Mouse (Mus musculus): ENCODE measurements at regions not wholly inside any gene's neighbourhood (a gene's known extent, or its start where the extent isn't known, plus 50 kb on each side); places are given as distances from the start of the nearest gene placed in this dataset.

GRCm38 (mm10) chr12:112322196-112322595 lies 167.1 kb upstream of the A530016L24Rik start:
- ATAC-seq (ENCODE audit: low FRiP score) (no peak), DNase-seq (ENCODE audit: low spot score) (no peak)
- Histone ChIP-seq H3K4me2 (replicated peaks; ENCODE audit: low read depth, low read length) (no peak overlapping the region), H3K9me3 (ENCODE audit: control insufficient read depth, low read length) (no peaks in the 10 kb centered on the region), H3K36me3 (ENCODE audit: control insufficient read depth, insufficient read depth, low read length) (no peaks in the 10 kb centered on the region), H3K9ac (ENCODE audit: low read depth, low read length) (no peak overlapping the region), H3K4me1 (replicated peaks; ENCODE audit: control insufficient read depth, insufficient read depth, low read length) (no peaks in the 10 kb centered on the region), H3K27me3 (ENCODE audit: control insufficient read depth, insufficient read depth, low read length) (no peaks in the 10 kb centered on the region), H3K4me3 (ENCODE audit: low read depth, low read length) (no peak overlapping the region), H3K27ac (ENCODE audit: low read depth, low read length) (no peak overlapping the region)
- 84% methylated on average over 2 of the region's 2 CpGs for WGBS

- H3K36me3 ChIP-seq (ENCODE audit: control insufficient read depth, insufficient read depth, low read length): no peaks in the 10 kb centered on the region
- DNase-seq (ENCODE audit: low spot score): no peak
- H3K4me3 ChIP-seq (ENCODE audit: low read depth, low read length): no peak overlapping the region
- peaks cover 22% of the 10 kb centered on the region for H3K4me1 ChIP-seq (replicated peaks; ENCODE audit: control insufficient read depth, insufficient read depth, low read length)
- no peaks in the 10 kb centered on the region for H3K9me3 ChIP-seq (ENCODE audit: control insufficient read depth, low read length)
- H3K4me2 ChIP-seq (replicated peaks; ENCODE audit: low read depth, low read length): no peak overlapping the region
- H3K9ac ChIP-seq (ENCODE audit: low read depth, low read length): no peak overlapping the region
- H3K27me3 ChIP-seq (ENCODE audit: control insufficient read depth, insufficient read depth, low read length): peaks cover 2% of the 10 kb centered on the region; the same call in 1 of the 2 replicates
- 83% methylated on average over 8 of the region's 8 CpGs for WGBS
- H3K27ac ChIP-seq (ENCODE audit: low read depth, low read length): no peak overlapping the region
- ATAC-seq (ENCODE audit: low FRiP score): no peak
These were observed 161.8 kb upstream of the A530016L24Rik start for GRCm38 (mm10) chr12:112327411-112327810.

- Histone ChIP-seq H3K27ac (ENCODE audit: low read depth, low read length) (peak overlapping the region; percentile 84), H3K36me3 (ENCODE audit: control insufficient read depth, insufficient read depth, low read length) (no peaks in the 10 kb centered on the region), H3K9me3 (ENCODE audit: control insufficient read depth, low read length) (no peaks in the 10 kb centered on the region), H3K4me1 (replicated peaks; ENCODE audit: control insufficient read depth, insufficient read depth, low read length) (peaks cover 29% of the 10 kb centered on the region), H3K9ac (ENCODE audit: low read depth, low read length) (no peak overlapping the region), H3K4me3 (ENCODE audit: low read depth, low read length) (no peak overlapping the region), H3K27me3 (ENCODE audit: control insufficient read depth, insufficient read depth, low read length) (peaks cover 4% of the 10 kb centered on the region; the same call in 1 of the 2 replicates), H3K4me2 (replicated peaks; ENCODE audit: low read depth, low read length) (0 out of 2 replicates have a peak overlapping the region, but pooled peaks have one; percentile 1)
- peak; percentile 66 for DNase-seq (ENCODE audit: low spot score)
- 37% methylated on average over 8 of the region's 8 CpGs for WGBS
- 0 out of 2 replicates have a peak, but pooled peaks have one; percentile 22 for ATAC-seq (ENCODE audit: low FRiP score)
These were observed 160.3 kb upstream of the A530016L24Rik start for GRCm38 (mm10) chr12:112328809-112329575.

GRCm38 (mm10) chr12:112329701-112330301 lies 159.4 kb upstream of the A530016L24Rik start:
- no peaks in the 10 kb centered on the region for H3K36me3 ChIP-seq (ENCODE audit: control insufficient read depth, insufficient read depth, low read length)
- H3K27me3 ChIP-seq (ENCODE audit: control insufficient read depth, insufficient read depth, low read length): peaks cover 4% of the 10 kb centered on the region; the same call in 1 of the 2 replicates
- H3K27ac ChIP-seq (ENCODE audit: low read depth, low read length): peak overlapping the region; percentile 84
- H3K4me2 ChIP-seq (replicated peaks; ENCODE audit: low read depth, low read length): peak overlapping the region; percentile 25
- 13% methylated on average over 18 of the region's 18 CpGs for WGBS
- no peak overlapping the region for H3K4me3 ChIP-seq (ENCODE audit: low read depth, low read length)
- H3K9me3 ChIP-seq (ENCODE audit: control insufficient read depth, low read length): no peaks in the 10 kb centered on the region
- DNase-seq (ENCODE audit: low spot score): peak; percentile 80
- H3K9ac ChIP-seq (ENCODE audit: low read depth, low read length): 0 out of 2 replicates have a peak overlapping the region, but pooled peaks have one; percentile 32
- ATAC-seq (ENCODE audit: low FRiP score): peak; percentile 59
- peaks cover 34% of the 10 kb centered on the region for H3K4me1 ChIP-seq (replicated peaks; ENCODE audit: control insufficient read depth, insufficient read depth, low read length)

GRCm38 (mm10) chr12:112330557-112330956 lies 158.7 kb upstream of the A530016L24Rik start:
- WGBS: 44% methylated on average over 5 of the region's 5 CpGs
- no peak for ATAC-seq (ENCODE audit: low FRiP score)
- H3K4me2 ChIP-seq (replicated peaks; ENCODE audit: low read depth, low read length): no peak overlapping the region

GRCm38 (mm10) chr12:112331061-112331460 lies 158.2 kb upstream of the A530016L24Rik start:
- peaks cover 34% of the 10 kb centered on the region for H3K4me1 ChIP-seq (replicated peaks; ENCODE audit: control insufficient read depth, insufficient read depth, low read length)
- H3K9ac ChIP-seq (ENCODE audit: low read depth, low read length): no peak overlapping the region
- 64% methylated on average over 16 of the region's 16 CpGs for WGBS
- no peak for ATAC-seq (ENCODE audit: low FRiP score)
- peak overlapping the region; percentile 84 for H3K27ac ChIP-seq (ENCODE audit: low read depth, low read length)
- H3K27me3 ChIP-seq (ENCODE audit: control insufficient read depth, insufficient read depth, low read length): peaks cover 4% of the 10 kb centered on the region; the same call in 1 of the 2 replicates
- H3K4me3 ChIP-seq (ENCODE audit: low read depth, low read length): no peak overlapping the region
- no peak overlapping the region for H3K4me2 ChIP-seq (replicated peaks; ENCODE audit: low read depth, low read length)
- no peaks in the 10 kb centered on the region for H3K36me3 ChIP-seq (ENCODE audit: control insufficient read depth, insufficient read depth, low read length)
- no peaks in the 10 kb centered on the region for H3K9me3 ChIP-seq (ENCODE audit: control insufficient read depth, low read length)
- DNase-seq (ENCODE audit: low spot score): no peak

More at GRCm38 (mm10) chr12:112330557-112330956, 158.7 kb upstream of the A530016L24Rik start:
- no peaks in the 10 kb centered on the region for H3K36me3 ChIP-seq (ENCODE audit: control insufficient read depth, insufficient read depth, low read length)
- peak overlapping the region; percentile 84 for H3K27ac ChIP-seq (ENCODE audit: low read depth, low read length)
- H3K4me3 ChIP-seq (ENCODE audit: low read depth, low read length): no peak overlapping the region
- H3K4me1 ChIP-seq (replicated peaks; ENCODE audit: control insufficient read depth, insufficient read depth, low read length): peaks cover 34% of the 10 kb centered on the region
- H3K9ac ChIP-seq (ENCODE audit: low read depth, low read length): no peak overlapping the region
- no peaks in the 10 kb centered on the region for H3K9me3 ChIP-seq (ENCODE audit: control insufficient read depth, low read length)
- DNase-seq (ENCODE audit: low spot score): peak; percentile 40
- H3K27me3 ChIP-seq (ENCODE audit: control insufficient read depth, insufficient read depth, low read length): peaks cover 4% of the 10 kb centered on the region; the same call in 1 of the 2 replicates

GRCm38 (mm10) chr12:112333125-112334079 lies 155.8 kb upstream of the A530016L24Rik start:
- ATAC-seq (ENCODE audit: low FRiP score): peak; percentile 66
- peak; percentile 72 for DNase-seq (ENCODE audit: low spot score)
- 31% methylated on average over 19 of the region's 19 CpGs for WGBS
- H3K36me3 ChIP-seq (ENCODE audit: control insufficient read depth, insufficient read depth, low read length): no peaks in the 10 kb centered on the region
- H3K4me3 ChIP-seq (ENCODE audit: low read depth, low read length): no peak overlapping the region
- peak overlapping the region; percentile 89 for H3K27ac ChIP-seq (ENCODE audit: low read depth, low read length)
- H3K4me2 ChIP-seq (replicated peaks; ENCODE audit: low read depth, low read length): no peak overlapping the region
- no peaks in the 10 kb centered on the region for H3K9me3 ChIP-seq (ENCODE audit: control insufficient read depth, low read length)
- H3K4me1 ChIP-seq (replicated peaks; ENCODE audit: control insufficient read depth, insufficient read depth, low read length): peaks cover 34% of the 10 kb centered on the region
- 0 out of 2 replicates have a peak, but pooled peaks cover 2% of the 10 kb centered on the region for H3K27me3 ChIP-seq (ENCODE audit: control insufficient read depth, insufficient read depth, low read length)
- H3K9ac ChIP-seq (ENCODE audit: low read depth, low read length): peak overlapping the region; percentile 21; the same call in 1 of the 2 replicates

Data from hindbrain, embryonic 11.5 days (tissue).